Mouse (Mus musculus) midbrain, embryonic 15.5 days (tissue): ENCODE measurements around the gene Nmnat3. TPM values are rescaled to one million over a fixed set of nuclear protein-coding genes. Genes with fewer than 3 reads are reported as not detected.

ENCODE experiments used
- ATAC-seq: fragments of 200-750 bp; cut with Nextera tagmentation; replicated peaks from 2 replicates; pipeline ENCODE4 v1.8.0; 2017; ENCODE audit warnings: moderate TSS enrichment
- H3K27ac ChIP-seq: fragments of 300-500 bp; sonication (generic); 2 replicates; pipeline ENCODE4 v1.5.1; 2015; ENCODE audit warnings: mild to moderate bottlenecking, inconsistent platforms
- H3K27me3 ChIP-seq: fragments of 300-500 bp; sonication (generic); replicated peaks from 2 replicates; pipeline ENCODE4 v1.6.1; 2015; ENCODE audit warnings: inconsistent platforms
- H3K36me3 ChIP-seq: fragments of 300-500 bp; sonication (generic); replicated peaks from 2 replicates; pipeline ENCODE4 v1.6.1; 2015; ENCODE audit warnings: inconsistent platforms
- H3K4me1 ChIP-seq: fragments of 300-500 bp; sonication (generic); 2 replicates; pipeline ENCODE4 v1.6.1; 2015; ENCODE audit warnings: inconsistent platforms
- H3K4me2 ChIP-seq: fragments of 300-500 bp; sonication (generic); 2 replicates; pipeline ENCODE4 v1.6.1; 2015; ENCODE audit warnings: inconsistent platforms, mild to moderate bottlenecking, moderate library complexity
- H3K4me3 ChIP-seq: fragments of 300-500 bp; sonication (generic); 2 replicates; pipeline ENCODE4 v1.5.1; 2015; ENCODE audit warnings: mild to moderate bottlenecking, inconsistent platforms
- H3K9ac ChIP-seq: fragments of 300-500 bp; sonication (generic); 2 replicates; pipeline ENCODE4 v1.6.1; 2015; ENCODE audit warnings: mild to moderate bottlenecking, inconsistent platforms
- H3K9me3 ChIP-seq: fragments of 300-500 bp; sonication (generic); 2 replicates; pipeline ENCODE4 v1.6.1; 2016; ENCODE audit warnings: inconsistent platforms
- WGBS: fragments of 180-500 bp; shearing (Covaris S2); methylation state at CpG from one replicate; pipeline ENCODE4 v1.1.7; 2015; ENCODE audit warnings: mixed read lengths; 5-methylcytosine and 5-hydroxymethylcytosine counted together
- polyA plus RNA-seq: library from polyadenylated mRNA; unstranded; fragments of >200 nt; fragmentation: Nextera tagmentation; extraction: Ambion mirVana; gene quantifications from 2 replicates; pipeline ENCODE4 v1.2.1, GENCODE M21; 2015

Nmnat3 gene
- polyA plus RNA-seq, 1 experiment from 2014 or later = 0.84 TPM

GRCm38 (mm10) chr9:98345840-98346239 lies 58.6 kb downstream of the Nmnat3 start:
- H3K4me2 ChIP-seq = no peak overlapping the region
- H3K27ac ChIP-seq = no peak overlapping the region
- no peak for ATAC-seq
- H3K36me3 ChIP-seq = no peaks in the 10 kb centered on the region
- H3K9ac ChIP-seq = no peak overlapping the region
- no peak overlapping the region for H3K4me3 ChIP-seq
- no peaks in the 10 kb centered on the region for H3K27me3 ChIP-seq
- H3K4me1 ChIP-seq = peaks cover 13% of the 10 kb centered on the region
- no peaks in the 10 kb centered on the region for H3K9me3 ChIP-seq
- WGBS = 89% methylated on average over 1 of the region's 1 CpGs

- WGBS = 76% methylated on average over 4 of the region's 4 CpGs
- Histone ChIP-seq H3K4me2 (no peak overlapping the region), H3K27ac (no peak overlapping the region), H3K9ac (no peak overlapping the region), H3K4me1 (peaks cover 16% of the 10 kb centered on the region), H3K36me3 (no peaks in the 10 kb centered on the region), H3K9me3 (no peaks in the 10 kb centered on the region), H3K4me3 (no peak overlapping the region), H3K27me3 (no peaks in the 10 kb centered on the region)
- ATAC-seq = no peak
Measured at GRCm38 (mm10) chr9:98346240-98346639, 59.0 kb downstream of the Nmnat3 start.

GRCm38 (mm10) chr9:98347021-98347420 lies 59.8 kb downstream of the Nmnat3 start:
- no peaks in the 10 kb centered on the region for H3K27me3 ChIP-seq
- peaks cover 16% of the 10 kb centered on the region for H3K4me1 ChIP-seq
- no peak for ATAC-seq
- no peaks in the 10 kb centered on the region for H3K9me3 ChIP-seq
- H3K27ac ChIP-seq = no peak overlapping the region
- H3K4me3 ChIP-seq = no peak overlapping the region
- no peak overlapping the region for H3K4me2 ChIP-seq
- no peak overlapping the region for H3K9ac ChIP-seq
- 89% methylated on average over 3 of the region's 3 CpGs for WGBS
- H3K36me3 ChIP-seq = no peaks in the 10 kb centered on the region

- H3K36me3 ChIP-seq = no peaks in the 10 kb centered on the region
- no peaks in the 10 kb centered on the region for H3K9me3 ChIP-seq
- WGBS = 9% methylated on average over 4 of the region's 4 CpGs
- H3K9ac ChIP-seq = no peak overlapping the region
- ATAC-seq = peak; percentile 62
- H3K27me3 ChIP-seq = no peaks in the 10 kb centered on the region
- H3K4me3 ChIP-seq = no peak overlapping the region
- no peak overlapping the region for H3K4me2 ChIP-seq
- 0 out of 2 replicates have a peak overlapping the region, but pooled peaks have one; percentile 4 for H3K27ac ChIP-seq
- H3K4me1 ChIP-seq = peaks cover 16% of the 10 kb centered on the region
Measured at GRCm38 (mm10) chr9:98350318-98351144, 63.3 kb downstream of the Nmnat3 start.

- ATAC-seq = no peak
- no peak overlapping the region for H3K4me2 ChIP-seq
- 89% methylated on average over 6 of the region's 6 CpGs for WGBS
- H3K27me3 ChIP-seq = no peaks in the 10 kb centered on the region
- H3K4me1 ChIP-seq = peaks cover 16% of the 10 kb centered on the region
- no peak overlapping the region for H3K9ac ChIP-seq
- H3K9me3 ChIP-seq = no peaks in the 10 kb centered on the region
- H3K27ac ChIP-seq = no peak overlapping the region
- no peak overlapping the region for H3K4me3 ChIP-seq
- no peaks in the 10 kb centered on the region for H3K36me3 ChIP-seq
Measured at GRCm38 (mm10) chr9:98352332-98352731, 65.1 kb downstream of the Nmnat3 start.

GRCm38 (mm10) chr9:98354919-98355318 lies 67.7 kb downstream of the Nmnat3 start:
- H3K9ac ChIP-seq = no peak overlapping the region
- H3K36me3 ChIP-seq = no peaks in the 10 kb centered on the region
- no peak overlapping the region for H3K4me2 ChIP-seq
- H3K27me3 ChIP-seq = no peaks in the 10 kb centered on the region
- no peak for ATAC-seq
- H3K9me3 ChIP-seq = no peaks in the 10 kb centered on the region
- WGBS = 93% methylated on average over 3 of the region's 3 CpGs
- no peak overlapping the region for H3K27ac ChIP-seq
- no peak overlapping the region for H3K4me3 ChIP-seq
- peaks cover 11% of the 10 kb centered on the region for H3K4me1 ChIP-seq

GRCm38 (mm10) chr9:98361047-98361446 lies 73.8 kb downstream of the Nmnat3 start:
- Histone ChIP-seq H3K4me3 (no peak overlapping the region), H3K9ac (no peak overlapping the region), H3K36me3 (no peaks in the 10 kb centered on the region), H3K27me3 (no peaks in the 10 kb centered on the region), H3K4me1 (no peaks in the 10 kb centered on the region), H3K27ac (no peak overlapping the region), H3K4me2 (no peak overlapping the region), H3K9me3 (no peaks in the 10 kb centered on the region)
- 84% methylated on average over 3 of the region's 3 CpGs for WGBS
- no peak for ATAC-seq

- Histone ChIP-seq H3K27me3 (no peaks in the 10 kb centered on the region), H3K9ac (no peak overlapping the region), H3K4me3 (no peak overlapping the region), H3K4me2 (no peak overlapping the region), H3K36me3 (no peaks in the 10 kb centered on the region), H3K27ac (no peak overlapping the region), H3K9me3 (no peaks in the 10 kb centered on the region), H3K4me1 (peaks cover 6% of the 10 kb centered on the region; the same call in 1 of the 2 replicates)
- WGBS = 74% methylated on average over 8 of the region's 8 CpGs
- no peak for ATAC-seq
Measured at GRCm38 (mm10) chr9:98366075-98366474, 78.8 kb downstream of the Nmnat3 start.

- H3K36me3 ChIP-seq = no peaks in the 10 kb centered on the region
- no peak for ATAC-seq
- H3K9ac ChIP-seq = no peak overlapping the region
- H3K27ac ChIP-seq = no peak overlapping the region
- H3K4me3 ChIP-seq = no peak overlapping the region
- WGBS = 86% methylated on average over 13 of the region's 13 CpGs
- H3K27me3 ChIP-seq = no peaks in the 10 kb centered on the region
- H3K9me3 ChIP-seq = no peaks in the 10 kb centered on the region
- no peak overlapping the region for H3K4me2 ChIP-seq
- H3K4me1 ChIP-seq = peaks cover 6% of the 10 kb centered on the region; the same call in 1 of the 2 replicates
Measured at GRCm38 (mm10) chr9:98367333-98367962, 80.2 kb downstream of the Nmnat3 start.

GRCm38 (mm10) chr9:98369707-98370106 lies 82.5 kb downstream of the Nmnat3 start:
- Histone ChIP-seq H3K27ac (no peak overlapping the region), H3K4me3 (no peak overlapping the region), H3K9me3 (no peaks in the 10 kb centered on the region), H3K4me2 (no peak overlapping the region), H3K4me1 (peaks cover 6% of the 10 kb centered on the region; the same call in 1 of the 2 replicates), H3K27me3 (no peaks in the 10 kb centered on the region), H3K9ac (no peak overlapping the region), H3K36me3 (no peaks in the 10 kb centered on the region)
- ATAC-seq = no peak
- 23% methylated on average over 6 of the region's 8 CpGs for WGBS

GRCm38 (mm10) chr9:98373358-98373757 lies 86.1 kb downstream of the Nmnat3 start:
- WGBS = 95% methylated on average over 5 of the region's 5 CpGs
- Histone ChIP-seq H3K27ac (no peak overlapping the region), H3K9me3 (no peaks in the 10 kb centered on the region), H3K9ac (no peak overlapping the region), H3K27me3 (no peaks in the 10 kb centered on the region), H3K4me1 (0 out of 2 replicates have a peak, but pooled peaks cover 5% of the 10 kb centered on the region), H3K4me2 (no peak overlapping the region), H3K4me3 (no peak overlapping the region), H3K36me3 (no peaks in the 10 kb centered on the region)
- no peak for ATAC-seq

GRCm38 (mm10) chr9:98374897-98375296 lies 87.7 kb downstream of the Nmnat3 start:
- ATAC-seq = no peak
- Histone ChIP-seq H3K27me3 (no peaks in the 10 kb centered on the region), H3K9ac (no peak overlapping the region), H3K27ac (no peak overlapping the region), H3K36me3 (no peaks in the 10 kb centered on the region), H3K4me1 (0 out of 2 replicates have a peak, but pooled peaks cover 11% of the 10 kb centered on the region), H3K4me2 (no peak overlapping the region), H3K9me3 (no peaks in the 10 kb centered on the region), H3K4me3 (no peak overlapping the region)
- WGBS = 71% methylated on average over 11 of the region's 11 CpGs
